Mouse (Mus musculus): ENCODE measurements at regions not wholly inside any gene's neighbourhood (a gene's known extent, or its start where the extent isn't known, plus 50 kb on each side); places are given as distances from the start of the nearest gene placed in this dataset.

- no peak for TF ChIP-seq CTCF (IDR thresholded peaks at IDR 0.05; ENCODE audit: borderline replicate concordance, insufficient read depth, low read length)
- no peak for TF ChIP-seq POLR2A (IDR thresholded peaks at IDR 0.05; ENCODE audit: low read depth, low read length)
Measured at GRCm38 (mm10) chr15:57542630-57543029, 65.2 kb upstream of the Slc22a22 start.

All from embryonic fibroblast, embryonic 13.5 days (primary cell).